Mouse (Mus musculus): ENCODE results near the gene Magi1. TPM values are rescaled to one million over a fixed set of nuclear protein-coding genes. Genes with fewer than 3 reads are reported as not detected.

Gene Magi1
- polyA plus RNA-seq, 1 experiment from 2014 or later = 28.5 TPM

DNA sequence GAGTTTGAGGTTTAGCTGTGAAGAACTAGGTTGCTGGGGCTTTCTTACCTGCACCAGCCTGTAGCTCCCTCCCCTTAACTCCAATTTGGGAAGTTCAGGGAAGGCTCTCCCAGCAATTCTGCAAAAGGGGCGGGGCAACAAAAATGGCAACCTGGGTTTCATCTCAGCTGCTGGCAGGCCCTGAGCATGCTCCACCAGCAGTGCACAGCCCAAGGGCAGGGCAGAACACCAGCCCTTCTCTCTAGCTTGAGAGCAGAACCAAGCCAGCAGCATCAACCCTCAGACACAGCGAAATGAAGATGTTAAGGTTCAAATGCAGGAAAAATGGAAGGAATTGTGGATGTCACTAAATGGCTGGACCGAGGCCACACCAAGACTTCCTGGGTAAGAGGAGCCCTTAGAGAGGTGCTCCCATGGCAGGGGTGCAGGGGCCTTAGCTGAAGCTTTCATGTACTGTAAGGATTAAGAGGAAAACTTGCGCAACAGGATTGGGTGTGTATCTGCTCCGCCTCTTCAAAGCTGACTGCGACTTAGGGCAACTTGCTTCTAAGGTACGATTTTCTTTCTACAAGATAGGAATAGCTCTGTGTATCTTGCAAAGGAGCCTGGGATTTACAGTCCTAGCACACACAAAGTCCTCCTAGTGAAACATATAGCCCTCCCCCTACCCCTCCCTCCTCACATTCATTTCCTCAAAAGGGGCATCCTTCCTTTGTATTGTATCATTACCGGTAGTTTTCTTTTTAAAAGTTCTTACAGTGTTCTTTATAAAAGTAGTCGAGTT, 118.8 kb downstream of the Magi1 start:
- no peak for ATAC-seq (ENCODE audit: low FRiP score)
- WGBS = 84% methylated on average over 9 of the region's 9 CpGs
- Histone ChIP-seq H3K4me1 (ENCODE audit: control insufficient read depth, insufficient read depth, low read length) (peaks cover 11% of the 10 kb centered on the region), H3K27ac (ENCODE audit: low read depth, low read length) (no peak overlapping the region), H3K27me3 (ENCODE audit: control insufficient read depth, insufficient read depth, low read length) (no peaks in the 10 kb centered on the region), H3K4me3 (ENCODE audit: low read depth, low read length) (no peak overlapping the region), H3K36me3 (ENCODE audit: control insufficient read depth, insufficient read depth, low read length) (no peaks in the 10 kb centered on the region), H3K4me2 (no peak overlapping the region), H3K9ac (ENCODE audit: low read length) (no peak overlapping the region), H3K9me3 (ENCODE audit: control insufficient read depth, low read length) (no peaks in the 10 kb centered on the region)
- DNase-seq (ENCODE audit: low spot score, missing footprints) = no peak

DNA sequence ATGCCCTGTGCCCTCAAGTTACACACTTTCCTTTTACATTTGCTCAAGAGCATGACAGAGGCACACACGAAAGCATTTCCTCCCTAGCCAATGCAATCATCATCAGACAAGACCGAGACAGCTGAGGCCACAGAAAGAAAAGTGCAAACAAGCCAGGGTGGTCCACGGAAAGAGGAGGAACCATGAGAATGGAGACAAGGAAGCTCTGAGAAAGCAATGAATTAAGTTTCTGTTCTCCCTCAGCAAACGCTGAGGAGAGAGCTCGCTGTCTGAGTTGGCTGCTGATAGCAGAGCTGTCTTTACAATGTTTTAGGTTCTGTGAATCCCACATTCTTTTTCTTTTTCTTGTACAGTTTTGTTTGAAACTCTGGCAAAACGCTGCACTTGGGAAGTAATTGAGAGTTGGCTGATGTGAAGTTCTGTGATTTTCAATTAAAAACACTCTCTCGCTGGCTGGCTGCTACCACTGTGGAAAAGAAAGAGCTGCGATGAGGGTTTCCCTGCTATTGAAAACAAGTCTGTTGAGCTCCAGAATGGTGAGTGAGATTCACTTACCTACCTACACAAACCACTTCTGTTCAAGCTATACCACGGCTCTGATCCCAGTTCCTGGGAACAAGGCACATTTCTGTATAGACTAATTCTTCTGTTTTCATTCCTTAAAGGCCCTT, 120.3 kb downstream of the Magi1 start:
- DNase-seq (ENCODE audit: low spot score, missing footprints) (no peak), ATAC-seq (ENCODE audit: low FRiP score) (no peak)
- Histone ChIP-seq H3K4me1 (ENCODE audit: control insufficient read depth, insufficient read depth, low read length) (peaks cover 11% of the 10 kb centered on the region), H3K9me3 (ENCODE audit: control insufficient read depth, low read length) (no peaks in the 10 kb centered on the region), H3K4me3 (ENCODE audit: low read depth, low read length) (no peak overlapping the region), H3K36me3 (ENCODE audit: control insufficient read depth, insufficient read depth, low read length) (no peaks in the 10 kb centered on the region), H3K9ac (ENCODE audit: low read length) (no peak overlapping the region; the same call in 1 of the 2 replicates), H3K27ac (ENCODE audit: low read depth, low read length) (no peak overlapping the region), H3K27me3 (ENCODE audit: control insufficient read depth, insufficient read depth, low read length) (no peaks in the 10 kb centered on the region), H3K4me2 (no peak overlapping the region)
- 51% methylated on average over 9 of the region's 9 CpGs for WGBS

DNA sequence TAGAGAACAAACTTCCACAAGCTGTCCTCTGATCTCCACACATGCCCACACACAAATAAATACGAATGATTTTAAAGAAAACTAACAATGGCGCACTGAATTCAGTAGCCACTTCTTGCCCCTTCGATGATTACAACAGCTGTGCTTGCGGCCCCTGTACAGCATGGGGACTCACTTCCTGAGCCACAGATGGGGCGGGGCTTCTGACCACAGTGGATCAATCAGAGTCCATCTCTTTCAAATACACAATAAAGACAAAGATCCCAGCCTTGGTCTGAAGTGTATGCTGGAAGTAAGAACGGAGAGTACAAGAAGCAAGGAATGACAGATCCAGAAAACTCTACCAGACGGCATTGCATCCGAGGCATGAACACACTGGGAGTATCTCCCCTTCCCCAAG, 120.8 kb downstream of the Magi1 start:
- no peak overlapping the region for H3K4me2 ChIP-seq
- ATAC-seq (ENCODE audit: low FRiP score) = no peak
- H3K27me3 ChIP-seq (ENCODE audit: control insufficient read depth, insufficient read depth, low read length) = no peaks in the 10 kb centered on the region
- H3K36me3 ChIP-seq (ENCODE audit: control insufficient read depth, insufficient read depth, low read length) = no peaks in the 10 kb centered on the region
- peaks cover 11% of the 10 kb centered on the region for H3K4me1 ChIP-seq (ENCODE audit: control insufficient read depth, insufficient read depth, low read length)
- no peak for DNase-seq (ENCODE audit: low spot score, missing footprints)
- H3K4me3 ChIP-seq (ENCODE audit: low read depth, low read length) = no peak overlapping the region
- no peak overlapping the region for H3K27ac ChIP-seq (ENCODE audit: low read depth, low read length)
- no peaks in the 10 kb centered on the region for H3K9me3 ChIP-seq (ENCODE audit: control insufficient read depth, low read length)
- H3K9ac ChIP-seq (ENCODE audit: low read length) = no peak overlapping the region
- 69% methylated on average over 8 of the region's 8 CpGs for WGBS

DNA sequence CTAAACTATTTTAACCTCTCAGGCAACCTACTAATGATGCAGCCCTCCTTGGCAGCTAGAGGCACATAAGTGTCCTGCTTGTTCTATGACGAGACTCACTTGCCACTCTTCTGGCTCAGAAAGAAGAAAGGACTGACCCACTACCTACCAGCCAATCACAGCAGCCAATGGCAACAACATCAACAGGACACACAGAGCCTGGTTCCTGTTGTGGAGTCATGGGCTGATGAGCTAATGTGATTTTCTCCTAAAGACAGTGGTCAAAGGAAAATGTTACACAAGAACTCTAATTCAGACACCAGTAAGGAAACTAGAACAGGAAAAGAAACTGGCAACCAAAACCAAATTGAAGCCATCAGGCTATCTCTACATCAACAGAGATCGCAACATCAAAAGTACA, 124.5 kb downstream of the Magi1 start:
- ATAC-seq (ENCODE audit: low FRiP score) (no peak), DNase-seq (ENCODE audit: low spot score, missing footprints) (no peak)
- Histone ChIP-seq H3K4me2 (no peak overlapping the region), H3K27ac (ENCODE audit: low read depth, low read length) (no peak overlapping the region), H3K36me3 (ENCODE audit: control insufficient read depth, insufficient read depth, low read length) (no peaks in the 10 kb centered on the region), H3K4me1 (ENCODE audit: control insufficient read depth, insufficient read depth, low read length) (peaks cover 11% of the 10 kb centered on the region), H3K27me3 (ENCODE audit: control insufficient read depth, insufficient read depth, low read length) (no peaks in the 10 kb centered on the region), H3K9me3 (ENCODE audit: control insufficient read depth, low read length) (no peaks in the 10 kb centered on the region), H3K4me3 (ENCODE audit: low read depth, low read length) (no peak overlapping the region), H3K9ac (ENCODE audit: low read length) (no peak overlapping the region)
- 71% methylated on average over 2 of the region's 2 CpGs for WGBS

DNA sequence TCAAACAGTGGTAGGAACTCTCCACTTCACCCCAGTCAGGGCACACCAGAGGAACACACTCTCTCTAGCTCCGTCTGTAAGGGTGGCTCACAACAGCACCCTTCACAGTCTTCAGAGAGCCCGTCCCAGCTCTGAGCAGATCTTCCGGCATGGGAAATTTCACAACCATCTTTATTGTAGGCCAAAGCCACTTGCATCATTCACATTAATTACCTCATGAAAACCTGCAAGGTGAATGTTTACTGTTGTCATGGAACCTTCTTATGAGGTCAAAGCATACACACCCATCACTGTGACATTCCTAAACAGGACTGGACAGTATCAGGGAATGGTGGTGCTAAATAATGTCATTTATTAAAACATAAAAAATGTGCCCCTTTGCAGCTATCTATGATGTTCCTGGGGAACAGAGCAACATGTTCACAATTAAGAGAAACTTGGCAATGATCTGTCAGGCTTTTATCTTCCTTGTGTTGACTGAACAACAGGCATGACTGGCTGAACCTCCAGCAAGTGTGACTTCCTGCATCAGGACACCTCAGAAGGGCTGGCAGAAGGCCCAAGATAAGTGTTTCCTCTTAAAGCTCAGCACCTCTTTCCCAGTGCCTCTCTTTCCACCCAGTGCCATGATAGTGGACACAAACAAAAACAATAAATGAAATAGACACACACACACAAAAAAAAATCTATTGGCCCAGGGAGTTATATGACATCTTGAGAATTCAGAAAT, 125.4 kb downstream of the Magi1 start:
- ATAC-seq (ENCODE audit: low FRiP score) (no peak), DNase-seq (ENCODE audit: low spot score, missing footprints) (no peak)
- no peaks in the 10 kb centered on the region for H3K9me3 ChIP-seq (ENCODE audit: control insufficient read depth, low read length)
- H3K4me1 ChIP-seq (ENCODE audit: control insufficient read depth, insufficient read depth, low read length) = peaks cover 7% of the 10 kb centered on the region
- H3K4me3 ChIP-seq (ENCODE audit: low read depth, low read length) = no peak overlapping the region
- no peak overlapping the region for H3K4me2 ChIP-seq
- WGBS = 92% methylated on average over 3 of the region's 3 CpGs
- no peak overlapping the region for H3K27ac ChIP-seq (ENCODE audit: low read depth, low read length)
- H3K36me3 ChIP-seq (ENCODE audit: control insufficient read depth, insufficient read depth, low read length) = no peaks in the 10 kb centered on the region
- no peak overlapping the region for H3K9ac ChIP-seq (ENCODE audit: low read length)
- H3K27me3 ChIP-seq (ENCODE audit: control insufficient read depth, insufficient read depth, low read length) = no peaks in the 10 kb centered on the region

DNA sequence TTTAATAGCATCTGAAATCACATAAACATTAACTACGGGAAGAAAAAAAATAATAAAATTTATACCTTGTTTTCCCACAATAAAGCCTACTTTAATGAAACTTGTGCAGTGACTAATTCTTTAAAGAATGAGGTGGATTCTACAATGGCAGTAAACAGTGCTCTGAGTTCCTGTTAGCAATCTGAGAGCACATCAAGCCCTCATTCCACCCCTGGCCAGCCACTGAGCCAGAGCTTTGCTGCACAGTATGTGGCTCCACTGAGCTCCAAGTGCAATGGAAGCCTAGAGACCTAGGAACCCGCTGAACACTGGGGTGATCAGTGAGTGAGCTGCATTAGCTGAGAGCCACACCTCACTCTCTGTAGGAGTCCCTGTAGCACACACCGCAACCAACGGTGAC, 127.7 kb downstream of the Magi1 start:
- H3K27ac ChIP-seq (ENCODE audit: low read depth, low read length) = no peak overlapping the region
- DNase-seq (ENCODE audit: low spot score, missing footprints) = no peak
- 67% methylated on average over 4 of the region's 4 CpGs for WGBS
- no peaks in the 10 kb centered on the region for H3K36me3 ChIP-seq (ENCODE audit: control insufficient read depth, insufficient read depth, low read length)
- ATAC-seq (ENCODE audit: low FRiP score) = no peak
- H3K27me3 ChIP-seq (ENCODE audit: control insufficient read depth, insufficient read depth, low read length) = no peaks in the 10 kb centered on the region
- peaks cover 3% of the 10 kb centered on the region; the same call in 1 of the 2 replicates for H3K4me1 ChIP-seq (ENCODE audit: control insufficient read depth, insufficient read depth, low read length)
- no peak overlapping the region for H3K9ac ChIP-seq (ENCODE audit: low read length)
- no peak overlapping the region for H3K4me2 ChIP-seq
- H3K9me3 ChIP-seq (ENCODE audit: control insufficient read depth, low read length) = no peaks in the 10 kb centered on the region
- H3K4me3 ChIP-seq (ENCODE audit: low read depth, low read length) = no peak overlapping the region

DNA sequence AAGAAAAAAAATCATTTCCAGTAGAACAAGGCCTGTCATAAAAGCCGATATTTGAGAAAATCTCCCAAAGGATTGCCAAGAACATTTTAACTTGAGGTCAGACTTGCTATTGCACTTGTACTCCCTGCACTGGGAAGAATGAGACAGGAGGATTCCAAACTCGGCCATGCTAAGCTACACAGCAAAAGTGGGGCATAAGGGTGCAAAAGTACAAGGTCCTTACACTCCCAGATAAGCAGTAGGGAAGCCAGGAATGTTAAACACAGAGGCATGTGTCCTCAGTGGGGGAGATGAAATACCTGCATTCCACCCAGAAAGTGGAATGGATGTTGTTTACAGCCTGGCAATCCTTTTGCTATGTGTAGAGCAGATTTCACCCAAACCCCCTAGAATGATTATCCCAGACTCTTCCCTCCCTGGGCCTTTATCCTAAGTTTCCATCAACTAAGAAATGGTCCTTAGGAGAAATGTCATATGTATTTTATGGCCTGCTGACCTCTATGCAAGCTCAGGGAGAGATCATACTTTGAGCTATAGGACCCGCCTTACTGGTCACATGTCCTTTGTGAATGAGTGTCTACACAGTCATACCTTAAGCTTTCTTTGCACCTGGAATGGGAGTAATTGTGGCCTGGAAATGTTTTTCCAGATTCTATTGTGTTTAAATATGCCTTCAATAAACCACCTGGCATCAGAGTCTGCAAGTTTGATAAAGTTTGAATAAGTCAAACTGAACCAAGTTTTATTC, 128.7 kb downstream of the Magi1 start:
- WGBS = 84% methylated on average over 3 of the region's 3 CpGs
- H3K27me3 ChIP-seq (ENCODE audit: control insufficient read depth, insufficient read depth, low read length) = no peaks in the 10 kb centered on the region
- H3K4me3 ChIP-seq (ENCODE audit: low read depth, low read length) = no peak overlapping the region
- no peaks in the 10 kb centered on the region for H3K36me3 ChIP-seq (ENCODE audit: control insufficient read depth, insufficient read depth, low read length)
- no peak for ATAC-seq (ENCODE audit: low FRiP score)
- H3K27ac ChIP-seq (ENCODE audit: low read depth, low read length) = no peak overlapping the region
- H3K9ac ChIP-seq (ENCODE audit: low read length) = no peak overlapping the region
- no peak for DNase-seq (ENCODE audit: low spot score, missing footprints)
- H3K4me2 ChIP-seq = no peak overlapping the region
- H3K9me3 ChIP-seq (ENCODE audit: control insufficient read depth, low read length) = no peaks in the 10 kb centered on the region
- H3K4me1 ChIP-seq (ENCODE audit: control insufficient read depth, insufficient read depth, low read length) = peaks cover 4% of the 10 kb centered on the region; the same call in 1 of the 2 replicates

DNA sequence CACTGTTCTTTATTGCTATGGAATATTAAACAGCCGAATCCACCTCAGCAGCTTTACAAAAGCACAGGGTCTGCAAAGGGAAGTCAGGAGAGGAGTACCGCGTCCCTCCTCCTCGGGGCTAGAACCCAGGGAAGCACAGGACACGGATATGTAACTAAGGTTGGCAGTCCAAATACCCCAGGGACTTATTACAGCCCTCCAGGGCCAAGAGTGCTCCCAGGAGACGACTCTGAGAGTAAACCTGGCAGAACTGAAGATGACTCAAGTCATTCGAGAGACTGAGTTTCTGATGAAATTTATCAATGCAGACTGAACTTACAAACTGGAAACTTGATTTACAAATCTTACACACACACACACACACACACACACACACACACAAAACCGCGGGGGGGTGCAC, 130.8 kb downstream of the Magi1 start:
- ATAC-seq (ENCODE audit: low FRiP score) = no peak

More for the DNA sequence above, 130.8 kb downstream of the Magi1 start:
- Histone ChIP-seq H3K9me3 (ENCODE audit: control insufficient read depth, low read length) (no peaks in the 10 kb centered on the region), H3K9ac (ENCODE audit: low read length) (no peak overlapping the region), H3K4me1 (ENCODE audit: control insufficient read depth, insufficient read depth, low read length) (peaks cover 4% of the 10 kb centered on the region; the same call in 1 of the 2 replicates), H3K4me3 (ENCODE audit: low read depth, low read length) (no peak overlapping the region), H3K27ac (ENCODE audit: low read depth, low read length) (no peak overlapping the region), H3K27me3 (ENCODE audit: control insufficient read depth, insufficient read depth, low read length) (no peaks in the 10 kb centered on the region), H3K36me3 (ENCODE audit: control insufficient read depth, insufficient read depth, low read length) (no peaks in the 10 kb centered on the region), H3K4me2 (no peak overlapping the region)
- DNase-seq (ENCODE audit: low spot score, missing footprints) = no peak
- WGBS = 82% methylated on average over 9 of the region's 9 CpGs
